Mouse (Mus musculus) stomach, embryonic 15.5 days (tissue): ENCODE measurements at regions not wholly inside any gene's neighbourhood (a gene's known extent, or its start where the extent isn't known, plus 50 kb on each side); places are given as distances from the start of the nearest gene placed in this dataset.

Source experiments
- ATAC-seq: fragments of 200-750 bp; cut with Nextera tagmentation; 2 replicates; pipeline ENCODE4 v1.8.0; 2017; ENCODE audit warnings: low read depth, moderate number of reproducible peaks, moderate TSS enrichment; ENCODE audit not compliant: insufficient read depth, low FRiP score
- H3K27ac ChIP-seq: fragments of 300-500 bp; sonication (generic); 2 replicates; pipeline ENCODE4 v1.5.1; 2015; ENCODE audit warnings: mild to moderate bottlenecking, inconsistent platforms
- H3K27me3 ChIP-seq: fragments of 300-500 bp; sonication (generic); replicated peaks from 2 replicates; pipeline ENCODE4 v1.6.1; 2015; ENCODE audit warnings: inconsistent platforms
- H3K36me3 ChIP-seq: fragments of 300-500 bp; sonication (generic); 2 replicates; pipeline ENCODE4 v1.6.1; 2015; ENCODE audit warnings: inconsistent platforms
- H3K4me1 ChIP-seq: fragments of 300-500 bp; sonication (generic); 2 replicates; pipeline ENCODE4 v1.6.1; 2015; ENCODE audit warnings: inconsistent platforms
- H3K4me2 ChIP-seq: fragments of 300-500 bp; sonication (generic); 2 replicates; pipeline ENCODE4 v1.6.1; 2015; ENCODE audit warnings: mild to moderate bottlenecking, inconsistent platforms
- H3K4me3 ChIP-seq: fragments of 300-500 bp; sonication (generic); replicated peaks from 2 replicates; pipeline ENCODE4 v1.5.1; 2015; ENCODE audit warnings: inconsistent platforms
- H3K9ac ChIP-seq: fragments of 300-500 bp; sonication (generic); 2 replicates; pipeline ENCODE4 v1.6.1; 2015; ENCODE audit warnings: inconsistent platforms
- H3K9me3 ChIP-seq: fragments of 300-500 bp; sonication (generic); 2 replicates; pipeline ENCODE4 v1.6.1; 2016; ENCODE audit warnings: inconsistent platforms
- WGBS: fragments of 180-500 bp; shearing (Covaris S2); methylation state at CpG from one replicate; pipeline ENCODE4 v1.1.7; 2015; 5-methylcytosine and 5-hydroxymethylcytosine counted together

DNA sequence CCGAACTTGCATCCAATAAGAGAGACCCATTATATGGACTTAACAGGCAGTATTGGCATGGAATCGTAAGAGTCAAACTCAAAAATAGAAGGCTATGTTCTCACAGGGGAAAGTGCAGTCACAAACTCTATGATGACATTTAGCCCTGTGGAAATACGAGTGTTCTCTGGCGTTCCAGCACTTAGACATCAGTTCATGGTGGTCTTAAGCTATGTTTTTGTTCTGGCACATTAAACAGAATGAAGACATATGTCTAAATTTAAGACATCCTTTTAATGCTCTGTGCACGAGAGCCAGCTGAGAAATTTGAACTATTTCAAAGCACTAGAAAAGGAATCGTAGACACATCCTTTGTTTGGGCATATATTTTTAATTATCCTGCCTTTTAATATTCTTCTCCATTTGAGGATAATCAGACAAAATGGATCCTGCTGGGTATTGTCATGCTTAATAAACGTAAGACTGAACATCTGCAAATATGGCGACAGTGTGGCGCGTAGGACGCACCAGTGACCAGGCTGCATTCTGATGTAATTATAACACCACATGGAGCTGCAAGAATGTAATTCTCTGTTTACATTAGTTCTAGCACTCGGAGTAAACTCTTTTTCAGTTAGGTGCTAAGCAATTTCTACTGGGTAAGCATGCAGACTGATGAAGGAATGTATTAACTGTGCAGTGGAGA lies 114.3 kb downstream of the Dkk1 start:
- Histone ChIP-seq H3K4me2 (no peak overlapping the region), H3K36me3 (no peaks in the 10 kb centered on the region), H3K9me3 (no peaks in the 10 kb centered on the region), H3K27ac (no peak overlapping the region), H3K27me3 (no peaks in the 10 kb centered on the region), H3K9ac (no peak overlapping the region), H3K4me1 (peaks cover 2% of the 10 kb centered on the region; the same call in 1 of the 2 replicates), H3K4me3 (no peak overlapping the region)
- 58% methylated on average over 12 of the region's 12 CpGs for WGBS
- ATAC-seq: no peak

- Histone ChIP-seq H3K9ac (no peak overlapping the region), H3K9me3 (no peaks in the 10 kb centered on the region), H3K36me3 (no peaks in the 10 kb centered on the region), H3K4me2 (no peak overlapping the region), H3K27ac (no peak overlapping the region), H3K27me3 (no peaks in the 10 kb centered on the region), H3K4me1 (no peaks in the 10 kb centered on the region), H3K4me3 (no peak overlapping the region)
- 86% methylated on average over 13 of the region's 13 CpGs for WGBS
- ATAC-seq: no peak
Observed at GRCm38 (mm10) chr19:30450869-30451542, 98.5 kb downstream of the Dkk1 start.

DNA sequence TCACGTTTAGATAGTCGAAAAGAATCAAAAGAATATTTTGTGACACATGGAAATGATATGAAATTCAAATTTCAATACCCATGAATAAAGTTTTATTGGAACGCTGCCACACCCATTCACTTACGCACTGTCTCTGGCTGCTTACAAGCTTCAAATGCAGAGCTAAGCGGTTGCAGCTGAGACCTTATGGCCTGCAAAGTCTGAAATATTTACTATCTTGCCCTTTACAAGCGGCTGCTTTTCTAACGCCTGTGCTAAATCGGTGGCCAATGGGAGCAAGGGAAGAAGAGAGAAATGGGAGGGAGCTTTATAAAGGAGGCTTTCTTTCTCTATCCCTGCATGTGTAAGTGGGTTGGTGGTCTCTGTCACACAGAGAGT lies 97.9 kb downstream of the Dkk1 start:
- Histone ChIP-seq H3K4me2 (no peak overlapping the region), H3K9ac (no peak overlapping the region), H3K4me3 (no peak overlapping the region), H3K4me1 (no peaks in the 10 kb centered on the region), H3K27ac (no peak overlapping the region), H3K9me3 (no peaks in the 10 kb centered on the region), H3K36me3 (no peaks in the 10 kb centered on the region), H3K27me3 (no peaks in the 10 kb centered on the region)
- no peak for ATAC-seq
- WGBS: 69% methylated on average over 8 of the region's 8 CpGs

- no peak for ATAC-seq
- no peak overlapping the region for H3K27ac ChIP-seq
- no peaks in the 10 kb centered on the region for H3K36me3 ChIP-seq
- H3K4me2 ChIP-seq: no peak overlapping the region
- H3K9ac ChIP-seq: no peak overlapping the region
- no peaks in the 10 kb centered on the region for H3K9me3 ChIP-seq
- no peaks in the 10 kb centered on the region for H3K4me1 ChIP-seq
- 88% methylated on average over 11 of the region's 11 CpGs for WGBS
- H3K27me3 ChIP-seq: no peaks in the 10 kb centered on the region
- H3K4me3 ChIP-seq: no peak overlapping the region
Observed at GRCm38 (mm10) chr19:30452671-30453070, 96.8 kb downstream of the Dkk1 start.

GRCm38 (mm10) chr19:30483436-30483835 lies 66.0 kb downstream of the Dkk1 start:
- WGBS: 65% methylated on average over 4 of the region's 4 CpGs

GRCm38 (mm10) chr19:30489786-30490185 lies 59.7 kb downstream of the Dkk1 start:
- H3K4me1 ChIP-seq: no peaks in the 10 kb centered on the region
- WGBS: 61% methylated on average over 3 of the region's 3 CpGs

More at GRCm38 (mm10) chr19:30483436-30483835, 66.0 kb downstream of the Dkk1 start:
- H3K27ac ChIP-seq: no peak overlapping the region
- no peaks in the 10 kb centered on the region for H3K9me3 ChIP-seq
- H3K4me1 ChIP-seq: no peaks in the 10 kb centered on the region
- no peak overlapping the region for H3K4me3 ChIP-seq
- H3K9ac ChIP-seq: no peak overlapping the region
- no peak overlapping the region for H3K4me2 ChIP-seq
- ATAC-seq: no peak
- H3K27me3 ChIP-seq: no peaks in the 10 kb centered on the region
- no peaks in the 10 kb centered on the region for H3K36me3 ChIP-seq

DNA sequence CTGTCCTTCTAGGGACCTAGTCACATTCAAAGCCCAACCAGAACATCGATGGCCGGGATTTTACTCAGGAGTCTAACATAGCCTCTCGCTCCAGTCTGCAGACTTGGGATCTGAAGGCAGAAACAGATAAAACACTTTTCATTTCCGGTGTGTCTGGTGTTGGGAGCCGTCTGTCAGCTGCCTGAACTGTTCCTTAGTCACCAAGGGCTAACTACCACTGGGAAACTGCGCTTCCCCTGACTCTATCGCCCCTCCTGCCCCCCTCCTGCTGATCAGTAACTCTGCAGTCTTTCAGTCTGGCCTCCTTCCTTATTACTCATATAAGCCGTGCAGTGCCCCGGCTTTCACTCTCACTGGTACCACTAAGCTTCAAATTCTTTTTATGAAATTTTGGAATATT lies 58.5 kb downstream of the Dkk1 start:
- no peaks in the 10 kb centered on the region for H3K36me3 ChIP-seq
- no peaks in the 10 kb centered on the region for H3K9me3 ChIP-seq
- no peak overlapping the region for H3K4me3 ChIP-seq
- no peak overlapping the region for H3K27ac ChIP-seq
- no peak overlapping the region for H3K4me2 ChIP-seq
- no peaks in the 10 kb centered on the region for H3K27me3 ChIP-seq
- WGBS: 56% methylated on average over 9 of the region's 9 CpGs
- no peaks in the 10 kb centered on the region for H3K4me1 ChIP-seq
- H3K9ac ChIP-seq: no peak overlapping the region
- ATAC-seq: no peak

More at GRCm38 (mm10) chr19:30489786-30490185, 59.7 kb downstream of the Dkk1 start:
- Histone ChIP-seq H3K9me3 (no peaks in the 10 kb centered on the region), H3K36me3 (no peaks in the 10 kb centered on the region), H3K4me3 (no peak overlapping the region), H3K27ac (no peak overlapping the region), H3K9ac (no peak overlapping the region), H3K27me3 (no peaks in the 10 kb centered on the region), H3K4me2 (no peak overlapping the region)
- no peak for ATAC-seq
